Mouse (Mus musculus): Measurements from ENCODE around the gene Pdss2. TPM values are rescaled to one million over a fixed set of nuclear protein-coding genes. Genes with fewer than 3 reads are reported as not detected.
A peak's percentile ranks its signal among the peaks of the same experiment; 100 is the strongest.

Gene Pdss2
- polyA plus RNA-seq, 1 experiment from 2014 or later, result 8.8 TPM

- no peak overlapping the region for H3K4me3 ChIP-seq
- no peaks in the 10 kb centered on the region for H3K27me3 ChIP-seq
- no peak overlapping the region for H3K4me2 ChIP-seq
- H3K36me3 ChIP-seq, result no peaks in the 10 kb centered on the region
- H3K27ac ChIP-seq, result no peak overlapping the region
- H3K4me1 ChIP-seq, result no peaks in the 10 kb centered on the region
- no peaks in the 10 kb centered on the region for H3K9me3 ChIP-seq
- no peak for ATAC-seq (ENCODE audit: insufficient number of reproducible peaks, low FRiP score, low TSS enrichment, low read depth)
- 82% methylated on average over 15 of the region's 15 CpGs for WGBS
- H3K9ac ChIP-seq, result no peak overlapping the region
Observed at GRCm38 (mm10) chr10:43422061-43422770, 200.9 kb downstream of the Pdss2 start.

- no peaks in the 10 kb centered on the region for H3K27me3 ChIP-seq
- H3K4me3 ChIP-seq, result no peak overlapping the region
- no peaks in the 10 kb centered on the region for H3K36me3 ChIP-seq
- no peak overlapping the region for H3K27ac ChIP-seq
- no peaks in the 10 kb centered on the region for H3K4me1 ChIP-seq
- WGBS, result 82% methylated on average over 5 of the region's 5 CpGs
- H3K9ac ChIP-seq, result no peak overlapping the region
- H3K9me3 ChIP-seq, result no peaks in the 10 kb centered on the region
- ATAC-seq (ENCODE audit: insufficient number of reproducible peaks, low FRiP score, low TSS enrichment, low read depth), result no peak
- no peak overlapping the region for H3K4me2 ChIP-seq
Observed at GRCm38 (mm10) chr10:43424545-43424944, 203.3 kb downstream of the Pdss2 start.

GRCm38 (mm10) chr10:43430606-43431005 lies 209.3 kb downstream of the Pdss2 start:
- no peaks in the 10 kb centered on the region for H3K36me3 ChIP-seq
- no peak overlapping the region for H3K4me2 ChIP-seq
- no peaks in the 10 kb centered on the region for H3K4me1 ChIP-seq
- 92% methylated on average over 5 of the region's 5 CpGs for WGBS
- H3K9ac ChIP-seq, result no peak overlapping the region
- no peaks in the 10 kb centered on the region for H3K27me3 ChIP-seq
- no peaks in the 10 kb centered on the region for H3K9me3 ChIP-seq
- H3K27ac ChIP-seq, result no peak overlapping the region
- H3K4me3 ChIP-seq, result no peak overlapping the region
- ATAC-seq (ENCODE audit: insufficient number of reproducible peaks, low FRiP score, low TSS enrichment, low read depth), result no peak

- no peak for ATAC-seq (ENCODE audit: insufficient number of reproducible peaks, low FRiP score, low TSS enrichment, low read depth)
- peaks cover under 1% of the 10 kb centered on the region for H3K4me1 ChIP-seq
- H3K27me3 ChIP-seq, result no peaks in the 10 kb centered on the region
- no peaks in the 10 kb centered on the region for H3K9me3 ChIP-seq
- no peak overlapping the region for H3K9ac ChIP-seq
- H3K27ac ChIP-seq, result no peak overlapping the region
- H3K4me3 ChIP-seq, result no peak overlapping the region
- H3K4me2 ChIP-seq, result no peak overlapping the region
- 86% methylated on average over 4 of the region's 4 CpGs for WGBS
- no peaks in the 10 kb centered on the region for H3K36me3 ChIP-seq
Observed at GRCm38 (mm10) chr10:43434326-43434725, 213.0 kb downstream of the Pdss2 start.

- Histone ChIP-seq H3K36me3 (no peaks in the 10 kb centered on the region), H3K4me2 (no peak overlapping the region), H3K4me3 (no peak overlapping the region), H3K27ac (no peak overlapping the region), H3K4me1 (peaks cover 4% of the 10 kb centered on the region), H3K9me3 (no peaks in the 10 kb centered on the region), H3K27me3 (no peaks in the 10 kb centered on the region), H3K9ac (no peak overlapping the region)
- WGBS, result 92% methylated on average over 3 of the region's 3 CpGs
- no peak for ATAC-seq (ENCODE audit: insufficient number of reproducible peaks, low FRiP score, low TSS enrichment, low read depth)
Observed at GRCm38 (mm10) chr10:43435757-43436156, 214.5 kb downstream of the Pdss2 start.

GRCm38 (mm10) chr10:43439492-43439941 lies 218.2 kb downstream of the Pdss2 start:
- 17% methylated on average over 7 of the region's 7 CpGs for WGBS
- no peaks in the 10 kb centered on the region for H3K9me3 ChIP-seq
- H3K9ac ChIP-seq, result no peak overlapping the region
- no peak overlapping the region for H3K27ac ChIP-seq
- peaks cover 4% of the 10 kb centered on the region for H3K4me1 ChIP-seq
- H3K27me3 ChIP-seq, result no peaks in the 10 kb centered on the region
- H3K36me3 ChIP-seq, result no peaks in the 10 kb centered on the region
- no peak overlapping the region for H3K4me3 ChIP-seq
- H3K4me2 ChIP-seq, result no peak overlapping the region
- no peak for ATAC-seq (ENCODE audit: insufficient number of reproducible peaks, low FRiP score, low TSS enrichment, low read depth)

GRCm38 (mm10) chr10:43440050-43440449 lies 218.8 kb downstream of the Pdss2 start:
- no peak for ATAC-seq (ENCODE audit: insufficient number of reproducible peaks, low FRiP score, low TSS enrichment, low read depth)
- Histone ChIP-seq H3K4me2 (no peak overlapping the region), H3K4me3 (no peak overlapping the region), H3K36me3 (no peaks in the 10 kb centered on the region), H3K27me3 (no peaks in the 10 kb centered on the region), H3K9me3 (no peaks in the 10 kb centered on the region), H3K9ac (no peak overlapping the region), H3K27ac (no peak overlapping the region), H3K4me1 (peaks cover 4% of the 10 kb centered on the region)
- 49% methylated on average over 13 of the region's 13 CpGs for WGBS

- H3K9ac ChIP-seq, result no peak overlapping the region
- H3K36me3 ChIP-seq, result no peaks in the 10 kb centered on the region
- peaks cover 4% of the 10 kb centered on the region for H3K4me1 ChIP-seq
- WGBS, result 66% methylated on average over 15 of the region's 15 CpGs
- no peak overlapping the region for H3K27ac ChIP-seq
- H3K9me3 ChIP-seq, result no peaks in the 10 kb centered on the region
- ATAC-seq (ENCODE audit: insufficient number of reproducible peaks, low FRiP score, low TSS enrichment, low read depth), result no peak
- no peak overlapping the region for H3K4me2 ChIP-seq
- no peaks in the 10 kb centered on the region for H3K27me3 ChIP-seq
- H3K4me3 ChIP-seq, result no peak overlapping the region
Observed at GRCm38 (mm10) chr10:43440981-43441740, 219.9 kb downstream of the Pdss2 start.

GRCm38 (mm10) chr10:43448656-43449055 lies 227.4 kb downstream of the Pdss2 start:
- ATAC-seq (ENCODE audit: insufficient number of reproducible peaks, low FRiP score, low TSS enrichment, low read depth), result no peak
- Histone ChIP-seq H3K4me3 (no peak overlapping the region), H3K4me2 (no peak overlapping the region), H3K36me3 (no peaks in the 10 kb centered on the region), H3K9me3 (no peaks in the 10 kb centered on the region), H3K27ac (no peak overlapping the region), H3K9ac (no peak overlapping the region), H3K4me1 (peaks cover 5% of the 10 kb centered on the region; the same call in 1 of the 2 replicates), H3K27me3 (no peaks in the 10 kb centered on the region)
- WGBS, result 79% methylated on average over 3 of the region's 3 CpGs

- Histone ChIP-seq H3K9ac (no peak overlapping the region), H3K36me3 (no peaks in the 10 kb centered on the region), H3K9me3 (no peaks in the 10 kb centered on the region), H3K4me3 (peak overlapping the region; percentile 27), H3K4me1 (peaks cover 5% of the 10 kb centered on the region; the same call in 1 of the 2 replicates), H3K27ac (no peak overlapping the region), H3K27me3 (no peaks in the 10 kb centered on the region), H3K4me2 (peak overlapping the region; percentile 40)
- peak; percentile 44; the same call in 1 of the 2 replicates for ATAC-seq (ENCODE audit: insufficient number of reproducible peaks, low FRiP score, low TSS enrichment, low read depth)
- WGBS, result 22% methylated on average over 16 of the region's 16 CpGs
Observed at GRCm38 (mm10) chr10:43451848-43452662, 230.8 kb downstream of the Pdss2 start.

GRCm38 (mm10) chr10:43452663-43452996 lies 231.3 kb downstream of the Pdss2 start:
- Histone ChIP-seq H3K36me3 (no peaks in the 10 kb centered on the region), H3K27me3 (no peaks in the 10 kb centered on the region), H3K4me1 (peaks cover 5% of the 10 kb centered on the region; the same call in 1 of the 2 replicates), H3K4me3 (peak overlapping the region; percentile 27), H3K9me3 (no peaks in the 10 kb centered on the region), H3K9ac (no peak overlapping the region), H3K27ac (no peak overlapping the region), H3K4me2 (peak overlapping the region; percentile 40)
- ATAC-seq (ENCODE audit: insufficient number of reproducible peaks, low FRiP score, low TSS enrichment, low read depth), result no peak
- WGBS, result 17% methylated on average over 5 of the region's 5 CpGs

GRCm38 (mm10) chr10:43454219-43454618 lies 232.9 kb downstream of the Pdss2 start:
- H3K4me3 ChIP-seq, result no peak overlapping the region
- no peak overlapping the region for H3K27ac ChIP-seq
- no peaks in the 10 kb centered on the region for H3K9me3 ChIP-seq
- no peaks in the 10 kb centered on the region for H3K27me3 ChIP-seq
- 80% methylated on average over 1 of the region's 1 CpGs for WGBS
- no peak for ATAC-seq (ENCODE audit: insufficient number of reproducible peaks, low FRiP score, low TSS enrichment, low read depth)
- peaks cover 5% of the 10 kb centered on the region; the same call in 1 of the 2 replicates for H3K4me1 ChIP-seq
- H3K4me2 ChIP-seq, result no peak overlapping the region
- H3K36me3 ChIP-seq, result no peaks in the 10 kb centered on the region
- H3K9ac ChIP-seq, result no peak overlapping the region

Data from limb, embryonic 15.5 days (tissue).